Comparison of ENCODE assay signal across 9 mouse cellular contexts in genomic region chr12:4208405-4209133, GRCm38 (mm10). TPM values are rescaled to one million over a fixed set of nuclear protein-coding genes. Genes with fewer than 3 reads are reported as not detected.
DNase-seq lines count a peak whose midpoint lies in the region; ATAC-seq and TF ChIP-seq lines count a peak whose summit lies in the region.
"Had no signal": no experiment of that assay in that cellular context is flagged by ENCODE, and none has a peak within 500 bp of the region (broad histone marks: within the 10 kb centered on the region; RNA-seq: fewer than 3 reads in every experiment).

No protein-coding gene starts in this region.

- no peaks in the 10 kb centered on the region for H3K36me3 ChIP-seq in hindbrain, embryonic 11.5 days (ENCODE audit: control insufficient read depth, insufficient read depth, low read length)
- H3K36me3 ChIP-seq in hindbrain, embryonic 16.5 days (ENCODE audit: control insufficient read depth, insufficient read depth, low read length), result peaks cover 27% of the 10 kb centered on the region
- peaks cover 77% of the 10 kb centered on the region for H3K36me3 ChIP-seq in G1E (replicated peaks)
- peaks cover 68% of the 10 kb centered on the region for H3K36me3 ChIP-seq in midbrain, embryonic 14.5 days (ENCODE audit: control insufficient read depth, insufficient read depth, low read length)

- H3K27ac ChIP-seq in hindbrain, embryonic 11.5 days (ENCODE audit: low read depth, low read length), result no peak overlapping the region
- H3K27ac ChIP-seq in hindbrain, embryonic 16.5 days (ENCODE audit: low read depth, low read length), result no peak overlapping the region
- H3K27ac ChIP-seq in midbrain, embryonic 14.5 days (replicated peaks; ENCODE audit: low read depth, low read length), result no peak overlapping the region
- H3K27ac ChIP-seq: liver, embryonic 15.5 days had no signal

- intact Hi-C loops in heart, postnatal 14 days (cut with DNase I), result loop anchor here (5.0 kb wide), 1 partner anchor 281 kb away; no protein-coding TSS in a partner anchor

- H3K27me3 ChIP-seq in hindbrain, embryonic 11.5 days (ENCODE audit: control insufficient read depth, insufficient read depth, low read length), result no peaks in the 10 kb centered on the region
- no peaks in the 10 kb centered on the region for H3K27me3 ChIP-seq in hindbrain, embryonic 16.5 days (replicated peaks; ENCODE audit: control insufficient read depth, insufficient read depth, low read length)
- H3K27me3 ChIP-seq in G1E (ENCODE audit: insufficient read depth, low read length), result no peaks in the 10 kb centered on the region
- H3K27me3 ChIP-seq in midbrain, embryonic 14.5 days (ENCODE audit: control insufficient read depth, insufficient read depth, low read length), result no peaks in the 10 kb centered on the region
- H3K27me3 ChIP-seq: liver, embryonic 15.5 days had no signal

- no peaks in the 10 kb centered on the region for H3K4me1 ChIP-seq in hindbrain, embryonic 11.5 days (replicated peaks; ENCODE audit: control insufficient read depth, insufficient read depth, low read length)
- no peaks in the 10 kb centered on the region for H3K4me1 ChIP-seq in hindbrain, embryonic 16.5 days (ENCODE audit: control insufficient read depth, insufficient read depth, low read depth, low read length)
- peaks cover 8% of the 10 kb centered on the region for H3K4me1 ChIP-seq in G1E (ENCODE audit: insufficient read depth, low read depth, low read length)
- no peaks in the 10 kb centered on the region for H3K4me1 ChIP-seq in midbrain, embryonic 14.5 days (ENCODE audit: control insufficient read depth, insufficient read depth, low read length)
- H3K4me1 ChIP-seq: liver, embryonic 15.5 days had no signal

- ATAC-seq in hindbrain, embryonic 11.5 days (ENCODE audit: low FRiP score), result no peak
- ATAC-seq in hindbrain, embryonic 16.5 days, result no peak
- peak; percentile 58 for ATAC-seq in G1E (ENCODE audit: extremely low read depth, insufficient number of reproducible peaks, low FRiP score, poor library complexity, severe bottlenecking)
- no peak for ATAC-seq in midbrain, embryonic 14.5 days (ENCODE audit: low FRiP score, low TSS enrichment)

- no peaks in the 10 kb centered on the region for H3K9me3 ChIP-seq in hindbrain, embryonic 11.5 days (ENCODE audit: control insufficient read depth, low read length)
- H3K9me3 ChIP-seq in hindbrain, embryonic 16.5 days (ENCODE audit: control insufficient read depth, low read length), result no peaks in the 10 kb centered on the region
- H3K9me3 ChIP-seq in G1E (replicated peaks), result no peaks in the 10 kb centered on the region
- no peaks in the 10 kb centered on the region for H3K9me3 ChIP-seq in midbrain, embryonic 14.5 days (ENCODE audit: control insufficient read depth, low read length)
- H3K9me3 ChIP-seq: liver, embryonic 15.5 days had no signal

- H3K9ac ChIP-seq in hindbrain, embryonic 11.5 days (ENCODE audit: low read depth, low read length), result no peak overlapping the region
- no peak overlapping the region for H3K9ac ChIP-seq in hindbrain, embryonic 16.5 days (ENCODE audit: low read depth, low read length)
- no peak overlapping the region for H3K9ac ChIP-seq in midbrain, embryonic 14.5 days (replicated peaks; ENCODE audit: low read length)
- H3K9ac ChIP-seq: liver, embryonic 15.5 days had no signal

- H3K4me3 ChIP-seq in hindbrain, embryonic 11.5 days (ENCODE audit: low read depth, low read length), result no peak overlapping the region
- no peak overlapping the region for H3K4me3 ChIP-seq in hindbrain, embryonic 16.5 days (ENCODE audit: low read length)
- H3K4me3 ChIP-seq in G1E (ENCODE audit: low read depth, low read length), result peak overlapping the region; percentile 18; the same call in 1 of the 2 replicates
- no peak overlapping the region for H3K4me3 ChIP-seq in midbrain, embryonic 14.5 days (replicated peaks; ENCODE audit: low read depth, low read length)
- H3K4me3 ChIP-seq: liver, embryonic 15.5 days had no signal

- no peak overlapping the region for H3K4me2 ChIP-seq in hindbrain, embryonic 11.5 days (replicated peaks; ENCODE audit: low read depth, low read length)
- no peak overlapping the region for H3K4me2 ChIP-seq in hindbrain, embryonic 16.5 days (ENCODE audit: low read length)
- H3K4me2 ChIP-seq in midbrain, embryonic 14.5 days (ENCODE audit: low read length), result no peak overlapping the region
- H3K4me2 ChIP-seq: liver, embryonic 15.5 days had no signal

- peak; percentile 68 for TF ChIP-seq CTCF in G1E (IDR thresholded peaks at IDR 0.05; ENCODE audit: low read depth, low read length)

- WGBS in hindbrain, embryonic 11.5 days, result 77% methylated on average over 14 of the region's 15 CpGs
- WGBS in hindbrain, embryonic 16.5 days, result 77% methylated on average over 15 of the region's 15 CpGs
- 77% methylated on average over 15 of the region's 15 CpGs for WGBS in midbrain, embryonic 14.5 days

- DNase-seq in hindbrain, embryonic 11.5 days (ENCODE audit: low spot score), result peak; percentile 53
- DNase-seq in G1E (ENCODE audit: low spot score), result peak; percentile 61
- peak; percentile 64 to 79 for DNase-seq in cerebellum, postnatal 25 days
- peak; percentile 54 to 74 for DNase-seq in heart, postnatal 14 days
- peak; percentile 49 for DNase-seq in left cerebral cortex, adult 11 months (ENCODE audit: low spot score)
- DNase-seq in midbrain, embryonic 14.5 days, result peak; percentile 76
- peak; percentile 49 for DNase-seq in thymus, postnatal 25 days

RNA-seq across cellular contexts. Expression of gene Ptrhd1, which starts 25.3 kb away (rescaled TPM):
- 5.5 and 6.2 TPM in 2 replicates for polyA plus RNA-seq in hindbrain, embryonic 11.5 days (2014; fragmentation: Nextera tagmentation; extraction: Ambion mirVana)
- 7.4 and 7.6 TPM in 2 replicates for polyA plus RNA-seq in hindbrain, embryonic 16.5 days (2015; fragmentation: Nextera tagmentation; extraction: Ambion mirVana)
- 0.97 and 2.3 TPM in 2 replicates for total RNA-seq in G1E (2014; fragmentation: Nextera tagmentation)
- total RNA-seq in G1E (2017), result 3.7 and 5.9 TPM in 2 replicates
- 1.8 and 2.1 TPM in 2 replicates for polyA plus RNA-seq in G1E (2012)
- total RNA-seq in heart, postnatal 14 days (2021), result 1 to 10 TPM; 4.3 to 4.6 TPM
- polyA plus RNA-seq in midbrain, embryonic 14.5 days (2014; fragmentation: Nextera tagmentation; extraction: Ambion mirVana), result 6.1 and 6.2 TPM in 2 replicates

RNA-seq across cellular contexts. Expression of gene Cenpo, which starts 25.5 kb away (rescaled TPM):
- 17.2 and 20.7 TPM in 2 replicates for polyA plus RNA-seq in hindbrain, embryonic 11.5 days (2014; fragmentation: Nextera tagmentation; extraction: Ambion mirVana)
- 7.3 and 8.4 TPM in 2 replicates for polyA plus RNA-seq in hindbrain, embryonic 16.5 days (2015; fragmentation: Nextera tagmentation; extraction: Ambion mirVana)
- total RNA-seq in G1E (2014; fragmentation: Nextera tagmentation) (30.8 and 39.1 TPM in 2 replicates), G1E (2017) (40.6 and 48.6 TPM in 2 replicates)
- polyA plus RNA-seq in G1E (2012), result 3.2 and 3.5 TPM in 2 replicates
- total RNA-seq in heart, postnatal 14 days (2021), result 1 to 10 TPM; 3.3 to 3.4 TPM
- polyA plus RNA-seq in midbrain, embryonic 14.5 days (2014; fragmentation: Nextera tagmentation; extraction: Ambion mirVana), result 7.2 and 9.3 TPM in 2 replicates
